Mouse (Mus musculus): ENCODE measurements around the gene Tmppe. TPM values are rescaled to one million over a fixed set of nuclear protein-coding genes. Genes with fewer than 3 reads are reported as not detected.
"Not testable (repeated sequence)": the region's sequence is repeated elsewhere in the genome, so short reads cannot be mapped to it uniquely, and the experiment has no call there.

The Tmppe gene
- polyA plus RNA-seq, 1 experiment = 4.9 TPM

DNA sequence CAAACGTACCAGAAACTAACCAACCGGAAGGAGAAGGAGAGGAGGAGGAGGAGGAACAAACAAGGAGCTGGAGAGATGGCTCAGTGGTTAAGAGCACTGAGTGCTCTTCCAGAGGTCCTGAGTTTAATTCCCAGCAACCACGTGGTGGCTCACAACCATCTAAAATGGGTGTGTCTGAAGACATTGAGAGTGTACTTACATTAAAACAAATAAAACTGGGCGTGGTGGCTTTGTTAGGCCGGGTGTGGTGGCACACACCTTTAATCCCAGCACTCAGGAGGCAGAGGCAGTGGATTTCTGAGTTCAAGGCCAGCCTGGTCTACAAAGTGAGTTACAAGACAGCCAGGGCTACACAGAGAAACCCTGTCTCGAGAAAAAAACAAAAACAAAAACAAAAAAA is 6.8 kb upstream of the Tmppe start:
- DNase-seq (ENCODE audit: extremely low spot score in 1 of 2, low spot score in 1 of 2) = not testable (repeated sequence)

DNA sequence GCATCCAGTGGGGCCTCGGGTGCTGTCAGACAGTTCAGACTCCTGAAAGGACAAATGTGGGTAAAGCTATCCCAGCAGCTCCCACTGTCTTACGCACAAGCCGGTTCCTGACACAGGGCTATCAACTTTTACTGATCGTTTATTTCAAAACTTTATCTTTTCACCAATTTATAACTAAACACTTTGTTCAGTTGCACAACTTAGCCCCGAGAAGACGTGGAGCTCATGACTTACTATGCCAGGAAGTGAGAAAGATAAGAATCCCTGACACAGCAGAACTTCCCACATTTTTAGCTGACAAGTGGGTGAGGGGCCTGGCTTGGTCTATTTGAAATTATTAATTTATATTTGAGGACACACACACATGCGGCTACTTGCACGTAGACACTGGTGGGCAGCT is 6.2 kb upstream of the Tmppe start:
- DNase-seq (ENCODE audit: extremely low spot score in 1 of 2, low spot score in 1 of 2) = no peak

GRCm38 (mm10) chr9:114395258-114395657 is 5.6 kb upstream of the Tmppe start:
- no peak for DNase-seq (ENCODE audit: extremely low spot score in 1 of 2, low spot score in 1 of 2)

- no peak for DNase-seq (ENCODE audit: extremely low spot score in 1 of 2, low spot score in 1 of 2)
Measured at GRCm38 (mm10) chr9:114399680-114400079, 1.2 kb upstream of the Tmppe start.

DNA sequence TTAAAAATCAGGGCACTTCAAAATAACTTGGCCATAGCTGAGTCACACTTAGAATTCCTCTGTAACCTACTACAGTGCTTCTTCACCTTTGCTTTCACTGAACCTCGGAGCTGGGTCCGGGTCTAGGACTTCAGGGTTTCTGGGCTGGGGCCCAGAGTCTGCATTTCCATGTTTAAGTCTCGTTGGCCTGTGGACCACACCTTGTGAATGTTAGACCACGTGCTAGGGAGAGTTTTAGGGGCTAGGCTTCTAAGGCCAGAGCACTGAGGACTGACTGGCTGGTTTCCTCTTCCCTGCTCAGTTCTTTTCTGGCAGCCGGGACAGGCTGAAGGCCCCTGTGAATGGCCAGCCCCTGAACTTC is 337 bp upstream of the Tmppe start:
- peak; percentile 11 to 14 for DNase-seq (ENCODE audit: extremely low spot score in 1 of 2, low spot score in 1 of 2)

GRCm38 (mm10) chr9:114401685-114402080 is 778 bp downstream of the Tmppe start:
- DNase-seq (ENCODE audit: extremely low spot score in 1 of 2, low spot score in 1 of 2) = no peak

- no peak for DNase-seq (ENCODE audit: extremely low spot score in 1 of 2, low spot score in 1 of 2)
Measured at GRCm38 (mm10) chr9:114407676-114408075, 6.8 kb downstream of the Tmppe start.

DNA sequence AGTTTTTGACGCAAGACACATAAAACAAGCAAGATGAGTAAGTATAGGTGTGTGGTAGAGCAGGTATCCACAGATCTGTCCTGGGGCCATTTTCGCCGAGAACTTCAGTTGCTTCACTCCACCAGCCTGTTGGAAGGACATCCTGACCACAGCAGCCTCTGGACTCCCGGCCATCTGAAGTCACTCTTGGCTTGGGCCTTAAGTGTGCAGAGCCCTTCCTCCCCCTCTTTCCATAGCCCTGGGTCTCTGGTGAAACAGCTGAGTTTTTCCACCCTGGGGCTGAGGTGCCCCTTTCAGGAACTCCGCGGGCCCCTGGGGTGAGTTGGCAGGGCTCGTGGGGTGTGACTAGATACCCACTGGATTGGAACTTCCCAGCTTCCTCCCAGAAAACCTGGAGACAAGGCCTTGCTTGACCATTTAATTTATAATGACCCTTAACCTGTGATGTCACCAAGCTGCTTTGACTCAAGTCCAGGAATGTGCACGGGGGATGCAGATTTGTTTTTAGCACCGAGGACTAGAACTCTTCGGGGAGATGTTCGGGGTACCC is 9.5 kb downstream of the Tmppe start:
- no peak for DNase-seq (ENCODE audit: extremely low spot score in 1 of 2, low spot score in 1 of 2)

DNA sequence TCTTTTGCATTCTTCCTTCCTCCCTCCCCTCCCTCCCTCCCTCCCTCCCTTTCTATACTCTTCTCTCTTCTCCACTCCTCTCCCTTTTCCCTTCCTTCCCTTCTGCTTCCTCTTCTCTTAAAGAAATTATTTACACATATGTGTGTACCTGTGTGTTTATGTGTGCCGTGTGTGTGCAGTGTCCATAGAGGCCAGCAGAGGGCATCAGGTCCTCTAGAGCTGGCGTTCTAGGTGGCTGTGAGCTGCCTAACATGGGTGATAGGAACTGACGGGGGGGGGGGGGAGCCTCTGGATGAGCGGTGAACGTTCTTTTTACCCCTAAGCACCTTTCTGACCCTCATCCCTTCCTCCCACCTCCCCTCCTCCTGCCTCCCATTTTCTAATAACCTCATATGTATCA is 10.4 kb downstream of the Tmppe start:
- DNase-seq (ENCODE audit: extremely low spot score in 1 of 2, low spot score in 1 of 2) = no peak

DNA sequence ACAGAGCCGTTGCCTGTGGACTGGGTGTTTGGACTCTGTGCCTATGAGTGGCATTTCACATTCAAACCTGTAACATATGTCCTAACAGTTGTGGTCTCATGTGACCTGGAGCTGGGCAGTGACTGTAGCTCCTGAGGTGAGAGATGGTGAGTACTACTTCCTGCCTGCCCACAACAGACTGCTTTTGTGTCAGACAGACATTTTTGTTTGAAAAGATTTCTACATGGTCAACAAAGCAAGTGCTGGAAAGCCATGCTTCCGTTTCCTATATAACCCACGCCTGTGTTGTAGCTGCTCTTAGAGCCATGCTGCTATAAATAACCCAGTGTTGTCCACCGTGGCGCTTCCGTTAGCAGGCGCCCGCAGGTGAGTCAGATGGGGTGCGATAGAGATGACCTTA is 11.5 kb downstream of the Tmppe start:
- no peak for DNase-seq (ENCODE audit: extremely low spot score in 1 of 2, low spot score in 1 of 2)

- no peak for DNase-seq (ENCODE audit: extremely low spot score in 1 of 2, low spot score in 1 of 2)
Measured at GRCm38 (mm10) chr9:114413866-114414265, 13.0 kb downstream of the Tmppe start.

DNA sequence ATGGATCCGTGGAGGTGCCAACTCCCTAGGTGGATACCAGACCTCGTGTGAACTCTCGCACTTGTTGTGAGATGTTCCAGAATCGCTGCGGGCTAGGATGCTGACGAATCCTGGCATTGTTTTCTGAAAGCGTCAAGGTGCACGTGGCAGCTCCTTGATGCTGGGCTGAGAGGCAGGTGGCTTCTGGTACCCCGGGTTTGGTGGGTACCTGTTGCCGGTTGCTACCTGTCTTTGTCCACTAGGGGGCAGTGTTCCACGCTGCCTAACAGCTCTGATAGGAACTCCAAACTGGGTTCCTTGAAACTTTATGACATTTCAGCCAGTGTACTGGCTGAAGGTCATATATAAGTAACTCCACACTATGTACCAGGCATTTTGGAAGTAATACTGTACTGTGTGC is 14.8 kb downstream of the Tmppe start:
- DNase-seq (ENCODE audit: extremely low spot score in 1 of 2, low spot score in 1 of 2) = peak in 1 of 2 experiments; percentile 67

- DNase-seq (ENCODE audit: extremely low spot score in 1 of 2, low spot score in 1 of 2) = no peak
Measured at GRCm38 (mm10) chr9:114416646-114417517, 16.0 kb downstream of the Tmppe start.

GRCm38 (mm10) chr9:114418187-114418586 is 17.3 kb downstream of the Tmppe start:
- DNase-seq (ENCODE audit: extremely low spot score in 1 of 2, low spot score in 1 of 2) = peak in 1 of 2 experiments; percentile 51

DNA sequence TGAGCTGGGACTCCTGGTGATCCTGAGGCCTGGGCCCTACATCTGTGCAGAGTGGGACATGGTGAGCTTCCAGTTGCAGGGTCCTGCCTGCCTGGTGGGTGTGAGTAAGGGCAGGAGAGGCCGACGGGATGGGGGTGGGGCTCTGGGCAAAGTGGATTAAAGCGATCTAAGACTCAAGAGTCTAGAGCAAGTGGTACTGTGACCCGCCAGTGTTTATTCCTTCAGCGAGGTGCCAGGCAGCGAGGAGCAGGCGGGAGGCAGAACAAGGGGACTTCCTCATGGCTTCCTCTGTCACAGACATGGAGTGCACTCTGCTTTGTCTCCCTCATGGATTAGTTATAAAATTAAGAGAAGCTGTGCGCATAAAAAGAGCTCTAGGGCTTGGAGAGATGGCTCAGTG is 19.5 kb downstream of the Tmppe start:
- DNase-seq (ENCODE audit: extremely low spot score in 1 of 2, low spot score in 1 of 2) = no peak

- DNase-seq (ENCODE audit: extremely low spot score in 1 of 2, low spot score in 1 of 2) = no peak
Measured at GRCm38 (mm10) chr9:114421045-114421444, 20.1 kb downstream of the Tmppe start.

DNA sequence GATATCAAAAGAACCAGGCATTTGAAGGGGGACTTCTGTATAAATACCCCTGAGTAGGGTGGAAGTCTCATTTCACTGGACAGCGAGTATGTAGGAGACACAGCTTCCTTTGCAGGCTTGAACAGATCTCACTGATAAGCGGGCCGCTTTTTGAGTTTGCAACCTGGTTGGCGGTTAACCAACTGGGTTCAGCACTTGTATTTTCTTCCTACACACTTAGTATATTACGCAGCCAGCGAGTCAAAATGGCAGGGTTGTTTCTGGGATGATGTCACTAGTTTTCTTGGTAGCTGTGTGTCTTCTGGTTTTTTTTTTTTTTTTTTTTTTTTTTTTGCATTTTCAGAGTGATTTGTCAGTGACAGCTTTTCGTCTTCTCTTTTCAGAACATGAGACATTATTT is 20.9 kb downstream of the Tmppe start:
- no peak for DNase-seq (ENCODE audit: extremely low spot score in 1 of 2, low spot score in 1 of 2)

DNA sequence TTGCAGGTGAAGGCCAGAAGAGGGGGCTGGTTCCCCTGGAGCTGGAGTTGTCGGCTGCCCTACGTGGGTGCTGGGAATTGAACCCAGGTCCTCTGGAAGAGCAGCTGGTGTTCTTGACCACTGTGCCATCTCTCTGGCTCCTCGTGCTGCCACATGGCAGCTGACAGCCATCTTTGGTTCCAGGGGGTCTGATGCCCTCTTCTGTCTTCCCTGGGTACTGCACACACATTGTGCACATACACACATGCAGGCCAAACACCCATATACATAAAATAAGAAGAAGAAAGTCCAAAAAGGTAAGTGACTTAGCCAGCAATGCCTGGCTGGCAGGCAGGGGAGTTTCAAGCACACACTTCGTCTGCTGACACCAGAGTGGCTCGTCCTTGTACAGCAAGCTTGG is 24.7 kb downstream of the Tmppe start:
- no peak for DNase-seq (ENCODE audit: extremely low spot score in 1 of 2, low spot score in 1 of 2)

DNA sequence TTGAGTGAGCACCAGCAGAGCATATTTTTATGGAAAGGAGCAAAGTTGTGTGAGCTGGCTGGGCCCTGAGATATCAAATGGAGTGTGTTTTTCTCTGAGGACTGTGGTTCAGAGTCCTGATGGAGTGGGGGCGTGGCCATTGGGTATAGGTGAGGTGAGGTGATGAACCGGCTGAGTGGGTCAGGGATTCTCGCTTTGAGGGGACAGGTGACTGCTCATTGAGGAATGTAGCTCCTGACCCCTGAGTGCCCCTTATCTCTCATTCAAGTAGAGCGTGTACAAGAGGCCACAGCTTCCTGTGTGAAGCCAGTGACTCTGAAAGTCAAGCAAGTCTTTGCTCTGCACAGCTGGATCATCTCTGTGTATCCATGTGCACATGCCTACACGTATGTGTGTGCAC is 25.3 kb downstream of the Tmppe start:
- DNase-seq (ENCODE audit: extremely low spot score in 1 of 2, low spot score in 1 of 2) = no peak

GRCm38 (mm10) chr9:114427425-114427824 is 26.5 kb downstream of the Tmppe start:
- no peak for DNase-seq (ENCODE audit: extremely low spot score in 1 of 2, low spot score in 1 of 2)

DNA sequence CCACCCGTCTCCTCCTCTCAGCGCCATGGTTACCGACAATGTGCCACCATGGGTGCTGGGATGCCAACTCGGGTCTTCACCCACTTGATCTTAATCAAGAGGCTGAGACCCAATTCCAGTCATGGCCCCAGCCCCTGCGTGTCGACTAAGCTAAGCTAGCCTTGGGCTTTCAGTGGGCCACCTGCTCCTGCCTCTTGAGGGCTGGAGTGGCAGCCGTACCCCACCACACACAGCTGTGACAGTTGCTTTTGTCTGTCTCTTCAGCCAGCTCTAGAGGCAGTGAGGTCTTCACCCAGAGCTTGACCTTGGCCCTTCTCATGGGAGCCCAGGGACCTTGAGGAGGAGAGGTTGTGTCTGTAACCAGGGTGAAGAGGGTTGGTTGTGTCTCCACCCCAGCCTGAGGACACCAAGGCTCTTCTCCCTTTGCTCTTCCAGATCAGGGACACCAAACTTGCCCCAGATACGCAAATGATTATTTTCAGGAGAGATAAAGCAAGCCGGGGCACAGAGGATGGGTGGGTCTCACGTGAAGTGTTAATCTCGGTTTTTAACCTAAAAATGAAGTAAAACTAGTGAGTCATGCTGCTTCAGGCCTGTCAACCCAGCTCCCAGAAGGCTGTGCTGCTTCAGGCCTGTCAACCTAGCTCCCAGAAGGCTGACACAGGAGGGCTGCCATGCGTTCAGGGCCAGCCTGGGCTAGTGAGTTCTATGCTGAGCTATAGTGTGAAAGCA is 27.4 kb downstream of the Tmppe start:
- no peak for DNase-seq (ENCODE audit: extremely low spot score in 1 of 2, low spot score in 1 of 2)

DNA sequence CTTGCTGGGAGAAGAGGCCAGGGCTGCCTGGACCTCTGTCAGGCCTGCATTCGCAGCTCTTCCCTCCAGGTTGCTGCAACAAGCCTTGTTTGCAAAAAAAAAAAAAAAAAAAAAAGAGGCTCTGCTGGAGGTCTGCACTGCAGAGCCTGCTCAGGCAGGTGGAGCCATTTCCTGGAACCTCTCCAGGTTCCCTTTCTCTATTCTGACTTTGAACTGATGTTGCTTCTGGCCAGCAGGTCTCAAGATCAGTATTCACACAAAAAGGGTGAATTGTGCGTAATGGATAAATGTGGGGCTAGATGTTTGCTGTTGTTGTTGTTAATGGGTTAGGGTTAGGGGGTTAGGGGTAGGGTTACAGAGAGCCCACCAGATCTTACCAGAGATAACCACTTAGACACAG is 34.8 kb downstream of the Tmppe start:
- no peak for DNase-seq (ENCODE audit: extremely low spot score in 1 of 2, low spot score in 1 of 2)
